Mouse (Mus musculus) ES-E14 (cell line): ENCODE results near the gene Nat8f4.

Experiments
- CHD2 ChIP-seq: IDR thresholded peaks from 2 replicates; pipeline ENCODE4 v1.6.1; 2014; ENCODE audit warnings: mild to moderate bottlenecking, low read depth, low read length, inconsistent platforms
- HCFC1 ChIP-seq: IDR thresholded peaks from 2 replicates; pipeline ENCODE4 v1.6.1; 2012; ENCODE audit warnings: low read length, inconsistent platforms, borderline replicate concordance; ENCODE audit not compliant: insufficient read depth
- ZC3H11A ChIP-seq: IDR thresholded peaks from 2 replicates; pipeline ENCODE4 v1.6.1; 2012; ENCODE audit warnings: low read depth, mild to moderate bottlenecking, inconsistent platforms, low read length, borderline replicate concordance

DNA sequence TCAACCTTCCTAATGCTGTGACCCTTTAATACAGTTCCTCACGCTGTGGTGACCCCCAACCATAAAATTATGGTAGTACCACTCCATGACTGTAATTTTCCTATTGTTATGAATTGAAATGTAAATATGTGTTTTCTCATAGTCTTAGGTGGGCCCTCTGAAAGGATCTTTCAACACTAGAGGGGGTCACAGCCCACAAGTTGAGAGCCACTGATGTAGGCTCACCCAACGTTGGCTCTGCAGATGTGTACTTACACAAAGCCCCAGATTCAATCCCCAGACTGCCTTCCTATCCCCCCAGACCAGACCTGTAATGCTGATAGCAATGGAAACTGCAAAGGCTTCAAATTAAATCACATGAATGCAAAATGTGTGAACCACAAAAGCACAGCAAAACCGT is 31.0 kb upstream of the Nat8f4 start:
- TF ChIP-seq HCFC1 (no peak), ZC3H11A (no peak), CHD2 (no peak)
